Mouse (Mus musculus): ENCODE data around the gene Bbs10. TPM values are rescaled to one million over a fixed set of nuclear protein-coding genes. Genes with fewer than 3 reads are reported as not detected.

The Bbs10 gene
- polyA plus RNA-seq (2017; shearing (Covaris generic)) = 0.68 TPM

GRCm38 (mm10) chr10:111298140-111299098 is at the start of gene Bbs10:
Gene Bbs10 (plus strand): TSS chr10:111298679.

Other genes with a start within 250 kb of the Bbs10 start
- gene Osbpl8, start 133.9 kb upstream of the Bbs10 start, polyA plus RNA-seq (2017; shearing (Covaris generic)) = 51.6 TPM
- 87.7 TPM for gene Nap1l1, start 174.5 kb downstream of the Bbs10 start, polyA plus RNA-seq (2017; shearing (Covaris generic))
- 35.1 TPM for gene Phlda1, start 207.6 kb downstream of the Bbs10 start, polyA plus RNA-seq (2017; shearing (Covaris generic))